Mouse (Mus musculus) hindbrain, embryonic 10.5 days (tissue): ENCODE data around the gene Usp5. TPM values are rescaled to one million over a fixed set of nuclear protein-coding genes. Genes with fewer than 3 reads are reported as not detected.

Experiments
- polyA plus RNA-seq: library from polyadenylated mRNA; unstranded; fragments of >200 nt; fragmentation: Nextera tagmentation; extraction: Ambion mirVana; gene quantifications from 2 replicates; pipeline ENCODE4 v1.2.1, GENCODE M21; 2016

Usp5 gene
- polyA plus RNA-seq, 1 experiment from 2014 or later, result 211 TPM

Other genes with a start within 250 kb of the Usp5 start
- not detected in 2 replicates for gene C1s2, start 193.4 kb downstream of the Usp5 start, polyA plus RNA-seq
- 39.6 and 43.6 TPM in 2 replicates for gene Lpcat3, start 166.5 kb downstream of the Usp5 start, polyA plus RNA-seq
- gene Emg1, start 117.3 kb downstream of the Usp5 start, polyA plus RNA-seq, result 215 and 232 TPM in 2 replicates
- gene Phb2, start 117.1 kb downstream of the Usp5 start, polyA plus RNA-seq, result 410 and 445 TPM in 2 replicates
- gene Ptpn6, start 90.8 kb downstream of the Usp5 start, polyA plus RNA-seq, result 7.9 and 8.2 TPM in 2 replicates
- 446 and 555 TPM in 2 replicates for gene Grcc10, start 88.1 kb downstream of the Usp5 start, polyA plus RNA-seq
- not detected in 2 replicates for gene Gm45234, start 73.5 kb downstream of the Usp5 start, polyA plus RNA-seq
- gene Atn1, start 73.0 kb downstream of the Usp5 start, polyA plus RNA-seq, result 11.2 and 13.0 TPM in 2 replicates
- gene Eno2, start 59.8 kb downstream of the Usp5 start, polyA plus RNA-seq, result 3.4 and 5.4 TPM in 2 replicates
- gene Lrrc23, start 49.8 kb downstream of the Usp5 start, polyA plus RNA-seq, result 2.5 and 4.8 TPM in 2 replicates
- gene Spsb2, start 20.8 kb downstream of the Usp5 start, polyA plus RNA-seq, result 8.3 and 8.7 TPM in 2 replicates
- gene Tpi1, start 15.2 kb downstream of the Usp5 start, polyA plus RNA-seq, result 794 and 931 TPM in 2 replicates
- 232 and 255 TPM in 2 replicates for gene Cdca3, start 63 bp upstream of the Usp5 start, polyA plus RNA-seq
- gene Gnb3, start 10.8 kb upstream of the Usp5 start, polyA plus RNA-seq, result 0.44 and 0.76 TPM in 2 replicates
- 12.6 and 13.4 TPM in 2 replicates for gene P3h3, start 28.3 kb upstream of the Usp5 start, polyA plus RNA-seq
- 2.3 and 5.0 TPM in 2 replicates for gene Gpr162, start 34.5 kb upstream of the Usp5 start, polyA plus RNA-seq
- gene Cd4, start 58.7 kb upstream of the Usp5 start, polyA plus RNA-seq, result not detected in 2 replicates
- gene Lag3, start 82.2 kb upstream of the Usp5 start, polyA plus RNA-seq, result 1.1 and 1.3 TPM in 2 replicates
- 271 and 416 TPM in 2 replicates for gene Ptms, start 90.6 kb upstream of the Usp5 start, polyA plus RNA-seq
- gene Mlf2, start 101.9 kb upstream of the Usp5 start, polyA plus RNA-seq, result 417 and 499 TPM in 2 replicates
- 130 and 138 TPM in 2 replicates for gene Cops7a, start 136.1 kb upstream of the Usp5 start, polyA plus RNA-seq
- gene Pianp, start 167.2 kb upstream of the Usp5 start, polyA plus RNA-seq, result 0.85 and 2.4 TPM in 2 replicates
- gene Zfp384, start 179.7 kb upstream of the Usp5 start, polyA plus RNA-seq, result 8.7 and 12.8 TPM in 2 replicates
- gene Ing4, start 210.3 kb upstream of the Usp5 start, polyA plus RNA-seq, result 125 and 153 TPM in 2 replicates
- gene Acrbp, start 220.2 kb upstream of the Usp5 start, polyA plus RNA-seq, result 13.1 and 15.5 TPM in 2 replicates
- gene Lpar5, start 238.4 kb upstream of the Usp5 start, polyA plus RNA-seq, result 0.10 TPM in 1 of 2 replicates, not detected in the other